Mouse (Mus musculus): Measurements from ENCODE around the gene Olfr401.
"Not testable (repeated sequence)": the region's sequence is repeated elsewhere in the genome, so short reads cannot be mapped to it uniquely, and the experiment has no call there.

Gene Olfr401

DNA sequence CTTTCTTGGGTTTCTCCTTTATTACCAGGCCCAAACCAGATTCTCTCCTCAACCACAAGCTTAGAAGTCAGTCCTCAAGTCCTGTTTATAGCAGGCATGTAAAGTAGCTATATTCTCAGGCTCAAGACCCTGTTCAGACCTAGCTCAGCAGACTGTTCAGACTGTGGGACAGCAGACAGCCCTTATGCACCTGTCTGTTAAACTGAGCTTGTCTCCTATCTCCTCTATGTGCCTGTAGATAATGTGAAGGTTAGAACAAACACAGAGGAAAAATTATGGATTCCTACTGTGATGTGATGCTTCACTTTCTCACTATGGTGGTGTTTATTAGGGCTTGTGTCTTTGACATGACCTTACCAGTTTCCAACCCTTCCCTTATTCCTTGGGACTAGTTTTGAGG lies at the start of gene Olfr401:
Gene Olfr401 (plus strand): TSS at position 301 of the 400 bp plus-strand sequence.
- no peak for DNase-seq (ENCODE audit: low read depth, low spot score)

DNA sequence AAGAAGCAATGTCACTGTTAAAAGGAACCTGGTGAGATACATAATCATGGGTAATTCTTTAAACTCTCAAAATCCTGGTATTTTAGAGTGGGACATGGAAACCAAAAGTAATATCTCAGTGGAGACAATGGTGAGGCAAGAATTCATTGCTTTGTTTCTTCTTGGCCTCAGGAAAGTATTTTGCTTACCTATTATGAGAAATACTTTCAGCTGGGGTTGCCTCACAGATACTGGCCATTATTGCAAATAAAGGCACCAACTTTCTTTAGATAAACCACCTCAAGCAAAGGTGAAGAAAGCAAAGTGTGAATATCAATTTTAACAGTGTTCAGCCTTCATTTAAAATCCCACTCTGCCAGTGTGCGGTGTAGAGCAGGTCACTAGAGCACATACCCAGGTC lies 43.9 kb upstream of the Olfr401 start, which contains the start of gene Zfp616:
Gene Zfp616 (plus strand): TSS at position 301 of the 400 bp plus-strand sequence.
- no peak for DNase-seq (ENCODE audit: low read depth, low spot score)

DNA sequence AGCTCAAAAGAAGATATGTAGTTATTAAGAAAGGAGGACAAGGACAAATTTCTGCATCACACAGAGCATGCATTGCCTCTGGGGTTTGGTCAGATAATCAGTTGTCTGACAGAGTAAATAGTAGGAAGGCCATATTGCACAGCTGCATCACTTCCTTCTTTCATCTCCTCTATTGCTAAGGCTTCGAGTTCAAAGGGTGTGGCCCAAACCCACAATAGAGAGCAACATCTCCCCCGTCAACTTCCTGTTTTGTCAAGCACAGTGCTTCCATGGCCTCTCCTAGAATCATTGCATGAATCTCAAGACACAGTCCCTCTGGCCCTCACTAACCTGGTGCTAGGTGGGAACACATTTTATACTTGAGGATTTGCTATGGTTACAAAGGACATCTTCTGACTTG lies 12.8 kb upstream of the Olfr401 start:
- DNase-seq (ENCODE audit: low read depth, low spot score): no peak

DNA sequence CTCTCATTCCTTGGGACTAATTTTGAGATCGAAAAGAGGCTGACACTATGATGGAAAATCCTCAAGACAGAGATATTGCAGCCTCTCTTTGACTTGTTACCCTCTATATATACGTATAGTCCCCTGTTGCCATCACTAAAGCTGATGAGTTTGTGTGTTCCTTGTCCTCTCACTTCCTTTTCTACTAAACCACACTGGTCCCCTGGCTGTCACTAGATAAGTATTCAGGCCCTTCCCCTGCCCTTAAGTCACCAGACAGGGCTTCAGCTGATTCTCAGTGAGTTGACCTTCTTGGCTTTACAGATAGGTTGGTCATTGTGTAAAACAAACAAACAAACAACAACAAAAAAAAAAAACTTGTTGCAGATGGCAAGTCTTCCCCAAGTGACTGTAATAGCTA lies 12.0 kb upstream of the Olfr401 start:
- no peak for DNase-seq (ENCODE audit: low read depth, low spot score)

DNA sequence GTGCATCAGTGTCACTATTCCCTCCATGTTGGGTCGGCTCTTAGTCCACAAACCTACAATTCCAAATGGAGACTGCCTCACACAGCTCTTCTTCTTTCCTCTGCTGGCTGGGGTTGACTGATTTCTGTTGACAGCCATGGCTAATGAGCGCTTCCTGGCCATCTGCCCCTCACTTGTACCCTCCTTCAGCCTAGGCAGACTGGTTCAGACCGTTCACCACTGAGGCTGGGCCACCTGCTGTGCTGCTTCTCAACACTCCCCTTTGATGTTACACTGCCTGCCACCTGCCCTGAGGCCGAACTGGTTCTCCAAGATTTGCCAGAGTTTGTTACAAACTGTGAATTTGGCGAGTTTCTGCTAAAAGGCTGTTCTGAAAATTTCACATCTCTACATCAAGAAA lies 8.4 kb upstream of the Olfr401 start:
- DNase-seq (ENCODE audit: low read depth, low spot score): no peak

DNA sequence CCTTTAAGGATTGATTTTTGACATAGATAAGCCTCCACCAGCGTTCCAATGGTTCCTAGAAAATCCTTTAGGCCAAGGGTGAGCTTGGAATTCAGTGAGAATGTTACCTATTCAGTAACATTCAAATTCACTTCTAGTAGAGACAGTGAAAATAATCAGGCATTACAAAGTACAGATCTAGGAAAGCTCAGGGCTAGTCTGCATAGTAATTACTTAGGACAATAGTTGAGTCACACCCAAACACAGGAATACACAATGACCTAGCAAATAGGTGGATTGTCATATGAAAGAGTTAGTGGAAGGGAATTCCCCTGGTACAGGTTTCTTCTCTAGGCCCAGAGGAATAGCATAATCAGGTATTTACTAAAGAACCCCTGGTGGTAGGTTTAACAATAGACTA lies 26.5 kb downstream of the Olfr401 start:
- not testable (repeated sequence) for DNase-seq (ENCODE audit: low read depth, low spot score)

DNA sequence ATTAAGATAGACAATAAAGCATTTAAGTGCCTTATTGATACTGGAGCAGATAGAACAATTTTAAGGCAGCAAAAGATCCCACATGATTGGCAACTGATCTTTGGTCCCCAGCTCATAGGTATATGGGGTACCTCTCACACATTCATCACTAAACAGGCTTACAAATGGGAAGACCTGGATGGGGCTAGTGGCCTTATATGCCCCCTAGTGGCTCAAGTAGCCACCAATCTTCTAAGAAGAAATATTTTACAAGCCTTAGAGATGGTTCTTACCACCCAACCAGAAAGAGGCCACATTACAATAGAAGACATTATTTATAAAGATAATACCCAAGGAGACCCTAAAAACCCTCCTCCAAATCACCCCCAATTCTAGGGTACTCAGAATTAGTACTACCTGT lies 32.4 kb downstream of the Olfr401 start:
- DNase-seq (ENCODE audit: low read depth, low spot score): no peak

DNA sequence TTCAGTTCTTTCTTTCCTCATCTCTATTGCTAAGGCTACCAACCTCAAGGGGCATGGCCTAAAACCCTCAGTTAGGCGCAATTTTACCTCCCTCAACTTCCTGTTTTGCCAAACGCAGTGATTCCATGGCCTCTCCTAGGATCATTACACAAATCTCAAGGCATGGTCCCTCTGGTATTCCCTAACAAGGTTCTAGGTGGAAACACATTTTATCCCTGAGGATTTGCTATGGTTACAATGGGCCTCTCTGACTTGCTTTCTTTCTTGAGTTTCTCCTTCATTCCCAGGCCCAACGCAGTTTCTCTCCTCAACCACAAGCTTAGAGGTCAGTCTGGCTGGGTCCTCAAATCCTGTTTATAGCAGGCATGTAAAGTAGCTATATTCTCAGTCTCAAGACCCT lies 39.7 kb downstream of the Olfr401 start, which contains the start of gene Olfr402:
Gene Olfr402 (plus strand): TSS at position 301 of the 400 bp plus-strand sequence.
- DNase-seq (ENCODE audit: low read depth, low spot score): no peak

DNA sequence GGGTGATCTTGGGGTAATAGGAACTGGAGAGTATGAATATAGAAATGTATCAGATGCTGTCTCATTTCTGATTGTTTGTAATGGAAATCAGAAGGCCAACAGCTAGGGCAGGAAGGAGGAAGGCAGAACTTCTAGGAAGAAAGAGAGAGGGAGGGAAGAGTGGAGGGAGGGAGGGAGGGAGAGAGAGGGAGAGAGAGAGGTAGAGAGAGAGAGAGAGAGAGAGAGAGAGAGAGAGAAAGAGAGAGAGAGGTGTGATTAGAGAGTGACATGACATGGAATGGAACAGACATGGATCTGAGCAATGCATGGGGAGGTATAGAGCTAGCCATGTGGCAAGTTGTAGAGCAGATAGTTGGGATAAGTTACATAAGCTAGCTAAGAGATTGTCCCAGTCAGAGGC lies 55.3 kb downstream of the Olfr401 start:
- no peak for DNase-seq (ENCODE audit: low read depth, low spot score)

Data from WW6 (cell line).